Mouse (Mus musculus): Measurements from ENCODE around the gene Nlrp4e.
"Not testable (repeated sequence)": the region's sequence is repeated elsewhere in the genome, so short reads cannot be mapped to it uniquely, and the experiment has no call there.

Nlrp4e gene

DNA sequence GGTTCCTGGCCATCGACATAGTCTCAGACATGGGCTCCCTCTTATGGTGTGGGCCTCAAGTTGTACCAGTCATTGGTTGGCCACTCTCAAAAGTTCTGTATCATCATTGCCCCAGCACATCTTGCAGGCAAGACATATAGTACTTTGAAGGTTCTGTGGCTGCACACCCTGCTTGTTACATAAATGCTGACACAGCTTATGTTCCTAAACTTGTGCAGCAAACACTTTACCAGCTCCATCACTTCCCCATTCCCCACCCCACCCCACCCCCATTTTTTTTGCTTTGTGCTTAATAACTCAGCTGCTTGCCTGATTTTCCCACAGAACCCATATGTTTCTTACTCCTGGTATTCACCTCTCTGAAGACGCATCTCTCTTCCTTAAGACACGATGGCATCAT lies at the start of gene Nlrp4e:
TSS of gene Nlrp4e (plus strand) at position 301 of the 400 bp plus-strand sequence.
- not testable (repeated sequence) for DNase-seq (ENCODE audit: low read depth in 1 of 2, low spot score in 2 of 2)

DNA sequence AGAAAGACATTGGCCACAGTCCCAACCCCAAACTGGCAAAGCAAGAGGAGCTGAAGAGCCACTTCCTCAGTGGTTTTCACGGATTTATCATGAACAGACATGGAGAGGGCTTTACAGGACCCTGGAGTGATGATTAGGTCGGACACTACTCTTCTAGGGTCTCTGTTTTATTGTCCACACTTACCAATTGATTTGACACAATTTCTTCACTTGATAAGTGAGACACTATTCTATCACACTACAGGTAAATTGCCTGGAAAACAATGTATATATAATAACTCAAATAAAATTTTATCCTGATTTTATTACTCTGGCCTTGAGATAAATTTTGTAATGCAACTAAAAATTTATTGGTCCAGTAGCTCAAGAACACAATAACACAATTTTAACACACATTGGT lies 49.4 kb upstream of the Nlrp4e start, which contains the start of gene Vmn1r166:
TSS of gene Vmn1r166 (minus strand) at position 101 of the 400 bp plus-strand sequence.
- not testable (repeated sequence) for DNase-seq (ENCODE audit: low read depth in 1 of 2, low spot score in 2 of 2)

- not testable (repeated sequence) for DNase-seq (ENCODE audit: low read depth in 1 of 2, low spot score in 2 of 2)
Observed at GRCm38 (mm10) chr7:23278800-23279199, 22.2 kb upstream of the Nlrp4e start, which contains the start of gene Gm6902. TSS of gene Gm6902 (minus strand) at chr7:23278900.

DNA sequence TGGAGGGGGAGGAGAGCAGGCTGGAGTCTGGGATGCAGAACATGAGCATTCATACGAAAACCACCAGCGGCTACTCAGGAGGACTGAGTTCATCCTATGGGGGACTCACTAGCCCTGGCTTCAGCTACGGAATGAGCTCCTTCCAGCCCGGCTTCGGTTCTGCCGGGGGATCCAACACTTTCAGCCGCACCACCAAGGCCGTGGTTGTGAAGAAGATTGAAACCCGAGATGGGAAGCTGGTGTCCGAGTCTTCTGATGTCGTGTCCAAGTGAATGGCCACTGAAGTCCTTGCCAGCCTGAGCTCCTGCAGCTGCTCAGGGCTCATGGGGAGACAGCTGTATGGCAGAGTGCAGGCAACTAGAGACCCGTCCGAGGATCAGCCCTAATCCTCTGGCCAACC lies 57.3 kb downstream of the Nlrp4e start:
- DNase-seq (ENCODE audit: low read depth in 1 of 2, low spot score in 2 of 2): not testable (repeated sequence)

DNA sequence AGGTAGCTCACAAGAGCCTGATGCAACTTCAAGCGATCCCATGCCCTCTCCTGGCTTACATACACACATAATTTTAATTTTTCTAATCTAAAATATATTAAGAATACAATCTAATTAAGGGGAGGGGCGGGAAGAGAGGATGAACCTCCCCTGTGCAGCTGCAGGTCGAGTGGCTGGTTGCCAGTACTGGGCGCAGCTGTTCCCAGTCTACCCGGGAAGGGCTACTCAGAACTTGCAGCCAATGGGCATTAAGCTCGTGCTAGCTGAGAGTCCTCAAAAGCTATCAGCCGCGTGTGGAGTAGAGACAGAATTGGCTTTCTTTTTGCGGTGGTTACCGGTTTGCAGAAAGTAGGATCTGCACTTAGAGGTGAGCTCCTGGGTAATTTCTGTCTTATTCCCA lies 84.6 kb downstream of the Nlrp4e start, which contains the start of gene Nlrp5:
TSS of gene Nlrp5 (plus strand) at position 301 of the 400 bp plus-strand sequence.
- no peak for DNase-seq (ENCODE audit: low read depth in 1 of 2, low spot score in 2 of 2)

All from monocyte, adult 2 months (primary cell).